Mouse (Mus musculus): ENCODE results near the gene Acvrl1. TPM values are rescaled to one million over a fixed set of nuclear protein-coding genes. Genes with fewer than 3 reads are reported as not detected.
A peak's percentile ranks its signal among the peaks of the same experiment; 100 is the strongest.

The Acvrl1 gene
- polyA plus RNA-seq, 1 experiment from 2014 or later = 6.5 TPM

GRCm38 (mm10) chr15:101141061-101141541 is 12.8 kb downstream of the Acvrl1 start:
- peak; percentile 49 for DNase-seq (ENCODE audit: low spot score)

- DNase-seq (ENCODE audit: low spot score) = no peak
Observed at GRCm38 (mm10) chr15:101142672-101143071, 14.3 kb downstream of the Acvrl1 start.

- no peak for DNase-seq (ENCODE audit: low spot score)
Observed at GRCm38 (mm10) chr15:101143494-101143893, 15.2 kb downstream of the Acvrl1 start.

- no peak for DNase-seq (ENCODE audit: low spot score)
Observed at GRCm38 (mm10) chr15:101144176-101144575, 15.9 kb downstream of the Acvrl1 start.

GRCm38 (mm10) chr15:101144779-101145178 is 16.5 kb downstream of the Acvrl1 start:
- no peak for DNase-seq (ENCODE audit: low spot score)

- peak; percentile 93 for DNase-seq (ENCODE audit: low spot score)
Observed at GRCm38 (mm10) chr15:101145424-101146099, 17.2 kb downstream of the Acvrl1 start.

- DNase-seq (ENCODE audit: low spot score) = no peak
Observed at GRCm38 (mm10) chr15:101146100-101146965, 18.0 kb downstream of the Acvrl1 start.

- DNase-seq (ENCODE audit: low spot score) = peak; percentile 26
Observed at GRCm38 (mm10) chr15:101147115-101147909, 19.0 kb downstream of the Acvrl1 start.

GRCm38 (mm10) chr15:101147910-101148273 is 19.6 kb downstream of the Acvrl1 start:
- DNase-seq (ENCODE audit: low spot score) = no peak

- DNase-seq (ENCODE audit: low spot score) = no peak
Observed at GRCm38 (mm10) chr15:101148604-101149003, 20.3 kb downstream of the Acvrl1 start.

- DNase-seq (ENCODE audit: low spot score) = no peak
Observed at GRCm38 (mm10) chr15:101151409-101152261, 23.3 kb downstream of the Acvrl1 start.

GRCm38 (mm10) chr15:101154700-101155616 is 26.6 kb downstream of the Acvrl1 start:
- no peak for DNase-seq (ENCODE audit: low spot score)

GRCm38 (mm10) chr15:101160128-101160527 is 31.8 kb downstream of the Acvrl1 start:
- DNase-seq (ENCODE audit: low spot score) = no peak

GRCm38 (mm10) chr15:101160591-101160990 is 32.3 kb downstream of the Acvrl1 start:
- no peak for DNase-seq (ENCODE audit: low spot score)

- DNase-seq (ENCODE audit: low spot score) = no peak
Observed at GRCm38 (mm10) chr15:101161534-101161933, 33.2 kb downstream of the Acvrl1 start.

GRCm38 (mm10) chr15:101163056-101163458 is 34.7 kb downstream of the Acvrl1 start:
- DNase-seq (ENCODE audit: low spot score) = no peak

GRCm38 (mm10) chr15:101163854-101164253 is 35.5 kb downstream of the Acvrl1 start:
- no peak for DNase-seq (ENCODE audit: low spot score)

GRCm38 (mm10) chr15:101164291-101164690 is 36.0 kb downstream of the Acvrl1 start:
- no peak for DNase-seq (ENCODE audit: low spot score)

GRCm38 (mm10) chr15:101165658-101166437 is 37.5 kb downstream of the Acvrl1 start:
- DNase-seq (ENCODE audit: low spot score) = no peak
